Mouse (Mus musculus) frontal cortex, adult (tissue): ENCODE results near the gene Krtap1-4.
"Not testable (repeated sequence)": the region's sequence is repeated elsewhere in the genome, so short reads cannot be mapped to it uniquely, and the experiment has no call there.

Experiments
- ATAC-seq: cut with Nextera tagmentation; 2 replicates; pipeline ENCODE4 v1.9.2; 2017; ENCODE audit warnings: mild to moderate bottlenecking, moderate library complexity, mixed read lengths; ENCODE audit not compliant: low TSS enrichment

Gene Krtap1-4

GRCm38 (mm10) chr11:99583245-99583704 is at the start of gene Krtap1-4:
Gene Krtap1-4, minus strand, starts transcription at chr11:99583654.
- ATAC-seq: no peak

GRCm38 (mm10) chr11:99630890-99631289 is 47.4 kb upstream of the Krtap1-4 start:
- ATAC-seq: no peak

GRCm38 (mm10) chr11:99628138-99628537 is 44.7 kb upstream of the Krtap1-4 start, which contains the start of gene Krtap4-1:
Gene Krtap4-1, minus strand, starts transcription at chr11:99628238.
- no peak for ATAC-seq

GRCm38 (mm10) chr11:99620335-99620734 is 36.9 kb upstream of the Krtap1-4 start, which contains the start of gene Gm11562:
Gene Gm11562, minus strand, starts transcription at chr11:99620435.
- no peak for ATAC-seq

- no peak for ATAC-seq
Observed at GRCm38 (mm10) chr11:99614796-99615363, 31.4 kb upstream of the Krtap1-4 start, which contains the start of gene Krtap2-4. Gene Krtap2-4, minus strand, starts transcription at chr11:99614846.

GRCm38 (mm10) chr11:99610089-99610488 is 26.6 kb upstream of the Krtap1-4 start, which contains the start of gene Gm11937:
Gene Gm11937, minus strand, starts transcription at chr11:99610189.
- not testable (repeated sequence) for ATAC-seq

- peak; percentile 79; the same call in 1 of the 2 replicates for ATAC-seq
Observed at GRCm38 (mm10) chr11:99609126-99609525, 25.7 kb upstream of the Krtap1-4 start.

- ATAC-seq: not testable (repeated sequence)
Observed at GRCm38 (mm10) chr11:99603208-99603607, 19.8 kb upstream of the Krtap1-4 start, which contains the start of gene Gm11938. Gene Gm11938, minus strand, starts transcription at chr11:99603308.

GRCm38 (mm10) chr11:99597742-99598141 is 14.3 kb upstream of the Krtap1-4 start, which contains the start of gene Krtap9-3:
Gene Krtap9-3, minus strand, starts transcription at chr11:99598105.
- ATAC-seq: not testable (repeated sequence)

- no peak for ATAC-seq
Observed at GRCm38 (mm10) chr11:99590981-99591380, 7.5 kb upstream of the Krtap1-4 start, which contains the start of gene Krtap1-3. Gene Krtap1-3, minus strand, starts transcription at chr11:99591339.

- no peak for ATAC-seq
Observed at GRCm38 (mm10) chr11:99585096-99585495, 1.6 kb upstream of the Krtap1-4 start.

GRCm38 (mm10) chr11:99581564-99581963 is 1.9 kb downstream of the Krtap1-4 start:
- ATAC-seq: peak; percentile 52; the same call in 1 of the 2 replicates

- no peak for ATAC-seq
Observed at GRCm38 (mm10) chr11:99581051-99581450, 2.4 kb downstream of the Krtap1-4 start.

- ATAC-seq: no peak
Observed at GRCm38 (mm10) chr11:99580636-99581035, 2.8 kb downstream of the Krtap1-4 start, which contains the start of gene Krtap1-5. Gene Krtap1-5, minus strand, starts transcription at chr11:99581016.

- peak; percentile 70; the same call in 1 of the 2 replicates for ATAC-seq
Observed at GRCm38 (mm10) chr11:99574106-99574505, 9.3 kb downstream of the Krtap1-4 start.

GRCm38 (mm10) chr11:99573164-99573563 is 10.3 kb downstream of the Krtap1-4 start:
- ATAC-seq: peak; percentile 97

GRCm38 (mm10) chr11:99566530-99566929 is 16.9 kb downstream of the Krtap1-4 start, which contains the start of gene Krtap3-1:
Gene Krtap3-1, minus strand, starts transcription at chr11:99566630.
- ATAC-seq: no peak

GRCm38 (mm10) chr11:99562580-99562979 is 20.9 kb downstream of the Krtap1-4 start:
- ATAC-seq: no peak

GRCm38 (mm10) chr11:99559366-99559765 is 24.1 kb downstream of the Krtap1-4 start, which contains the start of gene Gm11939:
Gene Gm11939, minus strand, starts transcription at chr11:99559466.
- no peak for ATAC-seq

GRCm38 (mm10) chr11:99557976-99558745 is 25.3 kb downstream of the Krtap1-4 start:
- peak; percentile 79; the same call in 1 of the 2 replicates for ATAC-seq

- no peak for ATAC-seq
Observed at GRCm38 (mm10) chr11:99556753-99557152, 26.7 kb downstream of the Krtap1-4 start, which contains the start of gene Krtap3-2. Gene Krtap3-2, minus strand, starts transcription at chr11:99556853.

- ATAC-seq: no peak
Observed at GRCm38 (mm10) chr11:99556195-99556594, 27.3 kb downstream of the Krtap1-4 start.
